Mouse (Mus musculus): ENCODE measurements around the gene Gm35315. TPM values are rescaled to one million over a fixed set of nuclear protein-coding genes. Genes with fewer than 3 reads are reported as not detected.
"Not testable (repeated sequence)": the region's sequence is repeated elsewhere in the genome, so short reads cannot be mapped to it uniquely, and the experiment has no call there.

Gene Gm35315
- total and polyA plus RNA-seq, 3 experiments = 0.10 to 7.4 (median 3.8) TPM

DNA sequence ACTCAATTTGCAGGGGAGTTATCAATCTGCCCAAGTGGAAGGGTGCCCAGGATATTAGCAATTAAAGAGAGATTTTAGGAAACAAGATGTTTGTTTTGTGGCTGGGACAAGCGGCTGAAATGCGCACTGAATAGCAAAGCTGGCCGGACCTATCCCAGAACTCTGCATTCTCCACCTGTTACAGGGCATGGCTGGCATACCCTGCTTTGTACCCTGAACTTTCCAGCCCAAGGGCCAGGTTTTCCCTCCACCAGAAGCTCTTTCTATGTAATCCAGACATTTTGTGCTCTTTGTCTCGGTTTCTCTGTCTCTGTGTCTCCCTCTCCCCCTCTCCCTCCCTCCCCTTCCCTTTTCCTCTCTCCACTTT lies 610 bp upstream of the Gm35315 start:
- peaks cover 22% of the 10 kb centered on the region for H3K4me1 ChIP-seq (ENCODE audit: insufficient read depth, low read depth, low read length)
- TF ChIP-seq GATA2 (IDR thresholded peaks at IDR 0.05; ENCODE audit: borderline replicate concordance, low read depth, low read length) (no peak), GATA1 (IDR thresholded peaks at IDR 0.05; ENCODE audit: borderline replicate concordance, low read length) (no peak), CTCF (IDR thresholded peaks at IDR 0.05; ENCODE audit: low read depth, low read length) (no peak), TAL1 (conservative IDR thresholded peaks at IDR 0.05; ENCODE audit: low read depth, low read length) (no peak)
- no peak for DNase-seq (ENCODE audit: low spot score)
- H3K4me3 ChIP-seq (ENCODE audit: low read depth, low read length) = peak overlapping the region; percentile 73
- H3K36me3 ChIP-seq (replicated peaks) = peaks cover 3% of the 10 kb centered on the region
- ATAC-seq (ENCODE audit: extremely low read depth, insufficient number of reproducible peaks, low FRiP score, poor library complexity, severe bottlenecking) = 0 out of 2 replicates have a peak, but pooled peaks have one; percentile 12
- no peaks in the 10 kb centered on the region for H3K9me3 ChIP-seq (replicated peaks)
- H3K27me3 ChIP-seq (ENCODE audit: insufficient read depth, low read length) = peaks cover under 1% of the 10 kb centered on the region; the same call in 1 of the 2 replicates

DNA sequence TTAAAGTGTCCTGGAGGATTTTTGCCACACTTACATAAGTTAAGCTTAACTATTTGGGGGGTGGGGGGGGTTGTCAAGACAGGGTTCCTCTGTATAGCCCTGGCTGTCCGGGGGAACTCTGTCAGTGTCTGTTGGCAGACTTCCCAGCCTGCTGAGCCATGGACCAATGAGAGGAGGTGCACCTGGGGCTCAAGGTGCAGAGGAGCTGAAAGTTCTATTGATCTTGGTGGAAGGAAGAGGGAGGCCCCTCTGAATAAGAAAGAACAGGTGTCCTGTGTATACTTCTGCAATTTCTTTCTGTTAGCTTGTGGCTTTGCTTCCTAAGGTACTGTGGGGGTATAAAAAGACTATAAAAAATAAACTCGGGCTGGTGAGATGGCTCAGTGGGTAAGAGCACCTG lies 2.7 kb downstream of the Gm35315 start:
- TF ChIP-seq CTCF (IDR thresholded peaks at IDR 0.05; ENCODE audit: low read depth, low read length) (no peak), GATA2 (IDR thresholded peaks at IDR 0.05; ENCODE audit: borderline replicate concordance, low read depth, low read length) (no peak)
- ATAC-seq (ENCODE audit: extremely low read depth, insufficient number of reproducible peaks, low FRiP score, poor library complexity, severe bottlenecking) (no peak), DNase-seq (ENCODE audit: low spot score) (no peak)
- Histone ChIP-seq H3K4me3 (ENCODE audit: low read depth, low read length) (no peak overlapping the region), H3K27me3 (ENCODE audit: insufficient read depth, low read length) (no peaks in the 10 kb centered on the region), H3K4me1 (ENCODE audit: insufficient read depth, low read depth, low read length) (peaks cover 17% of the 10 kb centered on the region), H3K36me3 (replicated peaks) (peaks cover 3% of the 10 kb centered on the region), H3K9me3 (replicated peaks) (no peaks in the 10 kb centered on the region)

DNA sequence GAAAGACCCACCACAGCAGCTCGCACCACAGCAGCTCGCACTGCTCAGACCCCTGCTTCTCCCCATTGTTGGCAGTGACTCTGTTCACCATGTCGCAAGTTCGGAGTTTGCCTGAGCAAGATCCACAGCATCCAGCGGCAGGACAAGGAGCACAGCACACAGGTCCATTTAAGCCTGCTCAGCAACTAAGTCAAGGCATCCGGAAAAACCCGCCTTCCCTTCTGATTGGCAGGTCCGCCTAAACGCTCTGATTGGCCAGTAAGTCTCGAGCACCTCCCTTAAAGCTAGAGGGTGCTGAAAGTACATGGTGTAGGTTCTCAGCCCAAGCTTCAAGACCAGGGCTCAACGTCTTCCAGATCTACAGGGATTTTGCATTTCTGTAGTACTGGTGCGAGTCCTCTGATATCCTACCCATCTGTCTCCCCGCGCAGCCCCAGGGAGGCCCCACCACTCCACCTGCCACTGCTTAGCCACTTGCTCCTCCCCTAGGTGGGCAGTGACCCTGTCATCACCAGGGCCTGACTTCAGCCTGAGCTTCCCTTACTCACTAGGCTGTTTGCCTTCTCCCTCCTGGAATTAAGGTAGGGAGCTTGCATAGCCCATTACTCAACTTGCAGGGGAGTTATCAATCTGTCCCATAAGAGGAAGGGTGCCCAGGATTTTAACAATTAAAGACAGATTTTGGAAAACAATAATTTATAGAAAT lies 7.9 kb downstream of the Gm35315 start:
- Histone ChIP-seq H3K27me3 (ENCODE audit: insufficient read depth, low read length) (no peaks in the 10 kb centered on the region), H3K4me1 (ENCODE audit: insufficient read depth, low read depth, low read length) (no peaks in the 10 kb centered on the region), H3K36me3 (replicated peaks) (peaks cover 13% of the 10 kb centered on the region), H3K4me3 (ENCODE audit: low read depth, low read length) (no peak overlapping the region), H3K9me3 (replicated peaks) (0 out of 2 replicates have a peak, but pooled peaks cover 4% of the 10 kb centered on the region)
- DNase-seq (ENCODE audit: low spot score) (no peak), ATAC-seq (ENCODE audit: extremely low read depth, insufficient number of reproducible peaks, low FRiP score, poor library complexity, severe bottlenecking) (no peak; the same call in 1 of the 2 replicates)
- TF ChIP-seq POLR2AphosphoS5 (IDR thresholded peaks at IDR 0.05; ENCODE audit: insufficient replicate concordance, low read depth, low read length) (no peak), GATA1 (IDR thresholded peaks at IDR 0.05; ENCODE audit: borderline replicate concordance, low read length) (no peak), TAL1 (conservative IDR thresholded peaks at IDR 0.05; ENCODE audit: low read depth, low read length) (no peak), GATA2 (IDR thresholded peaks at IDR 0.05; ENCODE audit: borderline replicate concordance, low read depth, low read length) (no peak), CTCF (IDR thresholded peaks at IDR 0.05; ENCODE audit: low read depth, low read length) (no peak)

DNA sequence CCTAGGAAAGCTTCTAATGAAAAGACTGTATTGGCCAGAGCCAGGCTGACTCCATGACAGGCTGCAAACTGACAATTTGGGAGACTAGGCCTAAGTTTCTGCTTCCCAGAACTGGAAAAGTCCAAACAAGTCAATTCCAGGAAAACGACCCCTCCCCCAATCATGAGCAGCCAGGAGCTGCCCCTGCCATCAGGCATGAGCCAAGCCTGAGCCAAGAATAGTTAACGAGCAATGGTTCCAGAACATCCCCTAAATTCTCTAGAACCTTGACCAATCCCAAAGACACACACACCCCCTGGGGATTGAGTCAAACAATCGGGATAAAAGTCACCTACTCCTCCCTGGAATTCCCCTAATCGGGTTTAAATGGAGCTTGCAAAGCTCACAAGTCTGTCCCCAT lies 11.3 kb downstream of the Gm35315 start:
- no peak for TF ChIP-seq GATA2 (IDR thresholded peaks at IDR 0.05; ENCODE audit: borderline replicate concordance, low read depth, low read length)
- TF ChIP-seq TAL1 (conservative IDR thresholded peaks at IDR 0.05; ENCODE audit: low read depth, low read length) = no peak
- no peak for TF ChIP-seq GATA1 (IDR thresholded peaks at IDR 0.05; ENCODE audit: borderline replicate concordance, low read length)
- TF ChIP-seq POLR2AphosphoS5 (IDR thresholded peaks at IDR 0.05; ENCODE audit: insufficient replicate concordance, low read depth, low read length) = no peak
- no peak for TF ChIP-seq CTCF (IDR thresholded peaks at IDR 0.05; ENCODE audit: low read depth, low read length)
- H3K36me3 ChIP-seq (replicated peaks) = peaks cover 24% of the 10 kb centered on the region
- no peak overlapping the region for H3K4me3 ChIP-seq (ENCODE audit: low read depth, low read length)
- no peak for ATAC-seq (ENCODE audit: extremely low read depth, insufficient number of reproducible peaks, low FRiP score, poor library complexity, severe bottlenecking)
- no peak for DNase-seq (ENCODE audit: low spot score)
- no peaks in the 10 kb centered on the region for H3K4me1 ChIP-seq (ENCODE audit: insufficient read depth, low read depth, low read length)
- peaks cover 18% of the 10 kb centered on the region for H3K9me3 ChIP-seq (replicated peaks)
- no peaks in the 10 kb centered on the region for H3K27me3 ChIP-seq (ENCODE audit: insufficient read depth, low read length)

DNA sequence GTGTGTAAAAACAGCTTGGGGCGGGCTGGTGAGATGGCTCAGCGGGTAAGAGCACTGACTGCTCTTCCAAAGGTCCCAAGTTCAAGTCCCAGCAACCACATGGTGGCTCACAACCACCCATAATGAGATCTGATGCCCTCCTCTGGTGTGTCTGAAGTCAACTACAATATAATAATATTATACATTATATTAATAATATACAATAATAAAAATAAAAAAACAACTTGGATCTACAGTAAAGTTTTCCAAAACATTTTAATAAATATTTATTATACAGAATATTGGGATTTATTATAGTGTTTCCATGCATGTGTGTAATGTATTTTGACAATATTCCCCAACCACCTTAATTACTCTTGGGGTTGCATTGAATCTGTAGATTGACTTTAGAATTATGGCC lies 21.8 kb downstream of the Gm35315 start, which contains the start of gene Gm17655:
Gene Gm17655 (minus strand): TSS at position 101 of the 400 bp plus-strand sequence.
- H3K9me3 ChIP-seq (replicated peaks) = peaks cover 18% of the 10 kb centered on the region
- not testable (repeated sequence) for H3K36me3 ChIP-seq (replicated peaks); H3K4me3 ChIP-seq (ENCODE audit: low read depth, low read length); DNase-seq (ENCODE audit: low spot score); ATAC-seq (ENCODE audit: extremely low read depth, insufficient number of reproducible peaks, low FRiP score, poor library complexity, severe bottlenecking); H3K27me3 ChIP-seq (ENCODE audit: insufficient read depth, low read length); H3K4me1 ChIP-seq (ENCODE audit: insufficient read depth, low read depth, low read length)

DNA sequence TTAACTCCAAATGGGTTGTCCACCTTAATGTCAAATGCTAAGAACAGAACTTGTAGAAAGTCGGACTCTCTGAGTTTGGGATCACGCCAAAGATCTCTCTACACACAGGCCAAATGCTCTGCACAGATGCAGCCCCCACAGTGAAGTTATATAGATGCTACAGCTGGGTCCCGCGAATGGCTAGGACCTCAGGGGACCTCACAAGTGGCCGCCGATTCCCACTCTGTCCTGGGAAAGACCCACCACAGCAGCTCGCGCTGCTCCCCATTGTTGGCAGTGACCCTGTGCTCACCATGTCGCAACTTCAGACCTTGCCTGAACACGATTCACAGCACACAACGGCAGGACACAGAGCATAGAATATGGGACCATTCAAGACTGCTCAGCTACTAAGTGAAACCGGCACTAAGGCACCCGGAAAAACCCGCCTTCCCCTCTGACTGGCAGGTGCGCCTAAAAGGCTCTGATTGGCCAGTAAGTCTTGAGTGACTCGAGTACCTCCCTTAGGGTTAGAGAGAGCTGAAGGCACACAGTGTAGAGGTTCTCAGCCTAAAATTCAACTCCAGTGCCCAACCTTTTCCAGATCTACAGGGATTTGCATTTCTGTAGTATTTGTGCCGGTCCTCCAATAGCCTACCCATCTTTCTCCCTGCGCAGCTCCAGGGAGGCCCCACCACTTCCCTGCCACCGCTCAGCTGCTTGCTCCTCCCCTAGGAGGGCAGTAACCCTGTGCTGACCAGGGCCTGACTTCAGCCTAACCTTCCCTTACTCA lies 36.4 kb downstream of the Gm35315 start:
- Histone ChIP-seq H3K36me3 (replicated peaks) (peaks cover 3% of the 10 kb centered on the region), H3K27me3 (ENCODE audit: insufficient read depth, low read length) (no peaks in the 10 kb centered on the region), H3K4me1 (ENCODE audit: insufficient read depth, low read depth, low read length) (peaks cover 6% of the 10 kb centered on the region), H3K4me3 (ENCODE audit: low read depth, low read length) (peak overlapping the region; percentile 88), H3K9me3 (replicated peaks) (peaks cover 2% of the 10 kb centered on the region; the same call in 1 of the 2 replicates)
- ATAC-seq (ENCODE audit: extremely low read depth, insufficient number of reproducible peaks, low FRiP score, poor library complexity, severe bottlenecking) = peak; percentile 98
- DNase-seq (ENCODE audit: low spot score) = peak; percentile 70
- no peak for TF ChIP-seq GATA1 (IDR thresholded peaks at IDR 0.05; ENCODE audit: borderline replicate concordance, low read length)
- TF ChIP-seq GATA2 (IDR thresholded peaks at IDR 0.05; ENCODE audit: borderline replicate concordance, low read depth, low read length) = no peak
- TF ChIP-seq POLR2AphosphoS5 (IDR thresholded peaks at IDR 0.05; ENCODE audit: insufficient replicate concordance, low read depth, low read length) = no peak
- TF ChIP-seq TAL1 (conservative IDR thresholded peaks at IDR 0.05; ENCODE audit: low read depth, low read length) = no peak
- TF ChIP-seq CTCF (IDR thresholded peaks at IDR 0.05; ENCODE audit: low read depth, low read length) = no peak

Other genes with a start within 250 kb of the Gm35315 start
- gene Gm15446, start 171.0 kb downstream of the Gm35315 start, total RNA-seq (2014; fragmentation: Nextera tagmentation) = 20.8 and 29.5 TPM in 2 replicates
- gene Gm15446, start 171.0 kb downstream of the Gm35315 start, total RNA-seq (2017) = 41.4 and 108 TPM in 2 replicates
- 0.17 and 1.7 TPM in 2 replicates for gene Gm15446, start 171.0 kb downstream of the Gm35315 start, polyA plus RNA-seq (2012)
- gene Zfp932, start 97.9 kb downstream of the Gm35315 start, total RNA-seq (2014; fragmentation: Nextera tagmentation) = 46.6 and 51.3 TPM in 2 replicates
- gene Zfp932, start 97.9 kb downstream of the Gm35315 start, total RNA-seq (2017) = 45.7 and 69.9 TPM in 2 replicates
- 0.66 and 0.77 TPM in 2 replicates for gene Zfp932, start 97.9 kb downstream of the Gm35315 start, polyA plus RNA-seq (2012)
- 33.2 and 49.1 TPM in 2 replicates for gene Gm17655, start 21.9 kb downstream of the Gm35315 start, total RNA-seq (2014; fragmentation: Nextera tagmentation)
- gene Gm17655, start 21.9 kb downstream of the Gm35315 start, total RNA-seq (2017) = 6.5 and 16.0 TPM in 2 replicates
- 0.14 and 0.50 TPM in 2 replicates for gene Gm17655, start 21.9 kb downstream of the Gm35315 start, polyA plus RNA-seq (2012)
- not detected in 2 replicates for gene Plcxd1, start 5.5 kb upstream of the Gm35315 start, total RNA-seq (2014; fragmentation: Nextera tagmentation)
- gene Plcxd1, start 5.5 kb upstream of the Gm35315 start, total RNA-seq (2017) = 0.06 and 0.11 TPM in 2 replicates
- not detected in 2 replicates for gene Plcxd1, start 5.5 kb upstream of the Gm35315 start, polyA plus RNA-seq (2012)
- 16.6 and 17.0 TPM in 2 replicates for gene Gtpbp6, start 13.8 kb upstream of the Gm35315 start, total RNA-seq (2014; fragmentation: Nextera tagmentation)
- 17.5 and 17.8 TPM in 2 replicates for gene Gtpbp6, start 13.8 kb upstream of the Gm35315 start, total RNA-seq (2017)
- gene Gtpbp6, start 13.8 kb upstream of the Gm35315 start, polyA plus RNA-seq (2012) = 35.6 and 40.9 TPM in 2 replicates
- 10.4 and 12.1 TPM in 2 replicates for gene Zfp605, start 15.7 kb upstream of the Gm35315 start, total RNA-seq (2014; fragmentation: Nextera tagmentation)
- gene Zfp605, start 15.7 kb upstream of the Gm35315 start, total RNA-seq (2017) = 7.3 and 8.2 TPM in 2 replicates
- 0.24 and 0.40 TPM in 2 replicates for gene Zfp605, start 15.7 kb upstream of the Gm35315 start, polyA plus RNA-seq (2012)
- gene Chfr, start 41.4 kb upstream of the Gm35315 start, total RNA-seq (2014; fragmentation: Nextera tagmentation) = 82.8 and 93.5 TPM in 2 replicates
- 65.3 and 79.8 TPM in 2 replicates for gene Chfr, start 41.4 kb upstream of the Gm35315 start, total RNA-seq (2017)
- 37.1 and 49.0 TPM in 2 replicates for gene Chfr, start 41.4 kb upstream of the Gm35315 start, polyA plus RNA-seq (2012)
- 21.3 and 25.1 TPM in 2 replicates for gene Golga3, start 82.3 kb upstream of the Gm35315 start, total RNA-seq (2014; fragmentation: Nextera tagmentation)
- 20.7 and 27.3 TPM in 2 replicates for gene Golga3, start 82.3 kb upstream of the Gm35315 start, total RNA-seq (2017)
- gene Golga3, start 82.3 kb upstream of the Gm35315 start, polyA plus RNA-seq (2012) = 2.8 and 4.2 TPM in 2 replicates
- 42.6 and 52.7 TPM in 2 replicates for gene Ankle2, start 136.6 kb upstream of the Gm35315 start, total RNA-seq (2014; fragmentation: Nextera tagmentation)
- 34.3 and 40.7 TPM in 2 replicates for gene Ankle2, start 136.6 kb upstream of the Gm35315 start, total RNA-seq (2017)
- 8.1 and 11.7 TPM in 2 replicates for gene Ankle2, start 136.6 kb upstream of the Gm35315 start, polyA plus RNA-seq (2012)
- gene Pgam5, start 175.5 kb upstream of the Gm35315 start, total RNA-seq (2014; fragmentation: Nextera tagmentation) = 52.8 and 69.2 TPM in 2 replicates
- gene Pgam5, start 175.5 kb upstream of the Gm35315 start, total RNA-seq (2017) = 67.0 and 76.5 TPM in 2 replicates
- gene Pgam5, start 175.5 kb upstream of the Gm35315 start, polyA plus RNA-seq (2012) = 20.9 and 23.8 TPM in 2 replicates
- gene Pxmp2, start 191.8 kb upstream of the Gm35315 start, total RNA-seq (2014; fragmentation: Nextera tagmentation) = 13.0 and 17.5 TPM in 2 replicates
- gene Pxmp2, start 191.8 kb upstream of the Gm35315 start, total RNA-seq (2017) = 12.9 and 15.6 TPM in 2 replicates
- 41.4 and 52.9 TPM in 2 replicates for gene Pxmp2, start 191.8 kb upstream of the Gm35315 start, polyA plus RNA-seq (2012)
- 139 and 144 TPM in 2 replicates for gene Pole, start 191.9 kb upstream of the Gm35315 start, total RNA-seq (2014; fragmentation: Nextera tagmentation)
- gene Pole, start 191.9 kb upstream of the Gm35315 start, total RNA-seq (2017) = 64.6 and 67.2 TPM in 2 replicates
- 30.0 and 30.9 TPM in 2 replicates for gene Pole, start 191.9 kb upstream of the Gm35315 start, polyA plus RNA-seq (2012)
- not detected in 2 replicates for gene P2rx2, start 248.8 kb upstream of the Gm35315 start, total RNA-seq (2014; fragmentation: Nextera tagmentation)
- not detected in 2 replicates for gene P2rx2, start 248.8 kb upstream of the Gm35315 start, total RNA-seq (2017)
- not detected in 2 replicates for gene P2rx2, start 248.8 kb upstream of the Gm35315 start, polyA plus RNA-seq (2012)

Data from G1E (cell line).